Mouse (Mus musculus) left cerebral cortex, postnatal 25 days (tissue): Measurements from ENCODE around the gene Slc10a7. TPM values are rescaled to one million over a fixed set of nuclear protein-coding genes. Genes with fewer than 3 reads are reported as not detected.
"Not testable (repeated sequence)": the region's sequence is repeated elsewhere in the genome, so short reads cannot be mapped to it uniquely, and the experiment has no call there.

Experiments used
- DNase-seq, 2 experiments: peaks; one replicate each; pipeline ENCODE4 v3.0.0; 2022; ENCODE audit warnings: low spot score in 2 of 2, mixed read lengths in 1 of 2
- intact Hi-C: fragments of 180-260 bp; cut with DNase I; formaldehyde crosslinking; loops from one replicate; pipeline ENCODE4 v1.15.1; 2025
- total RNA-seq, 2 experiments: library from RNA; stranded (reverse); gene quantifications; 2 replicates each; pipeline ENCODE4 v1.2.3; 2021

Gene Slc10a7
- total RNA-seq, 2 experiments from 2014 or later, result 5.9 to 6.2 TPM

GRCm38 (mm10) chr8:78544545-78544944 lies 35.4 kb downstream of the Slc10a7 start:
- intact Hi-C loops, result no loop called here
- DNase-seq, result no peak

GRCm38 (mm10) chr8:78545153-78545817 lies 36.1 kb downstream of the Slc10a7 start:
- DNase-seq, intact Hi-C loops: not testable (repeated sequence)

- no peak for DNase-seq
- intact Hi-C loops, result no loop called here
Measured at GRCm38 (mm10) chr8:78549971-78550751, 41.0 kb downstream of the Slc10a7 start.

DNA sequence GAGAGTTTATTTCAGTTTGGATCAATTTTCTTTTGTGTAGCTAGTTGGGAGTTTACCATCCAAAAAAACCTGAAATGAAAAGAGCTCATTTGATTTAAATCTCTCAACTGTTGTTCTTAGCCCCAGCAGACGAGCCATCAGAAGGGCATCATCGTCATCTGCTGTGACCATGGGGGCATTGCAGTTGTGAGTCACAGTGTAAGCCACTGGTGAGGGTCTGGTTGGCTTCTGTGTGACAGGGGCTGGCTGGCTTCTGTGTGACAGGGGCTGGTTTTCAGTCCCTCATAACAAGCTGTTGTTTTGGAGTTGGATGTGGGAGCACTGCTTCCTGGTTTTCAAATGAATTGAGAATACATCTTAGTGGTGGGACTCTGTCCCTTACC lies 41.6 kb downstream of the Slc10a7 start:
- intact Hi-C loops, result no loop called here

DNA sequence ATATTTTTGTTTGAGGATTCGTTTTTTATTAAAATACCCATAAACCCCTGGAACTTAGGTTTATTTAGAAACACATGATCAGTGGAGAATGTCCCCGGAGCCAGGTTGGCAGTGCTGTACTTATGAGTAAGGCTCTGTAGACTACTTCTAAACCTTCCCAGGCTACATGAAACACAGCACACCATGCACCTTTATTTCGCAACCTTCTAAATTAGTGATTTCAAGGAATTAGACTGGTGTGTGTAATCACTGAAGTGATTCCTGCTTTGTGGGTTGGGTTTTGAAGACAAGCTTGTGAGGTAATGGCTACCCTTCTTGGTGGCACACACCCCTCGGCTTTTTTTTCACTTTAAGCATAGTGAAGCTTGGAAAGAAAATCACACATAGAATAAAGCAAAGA lies 46.7 kb downstream of the Slc10a7 start:
- DNase-seq, result no peak
- intact Hi-C loops, result no loop called here

More for the DNA sequence above, 41.6 kb downstream of the Slc10a7 start:
- no peak for DNase-seq

DNA sequence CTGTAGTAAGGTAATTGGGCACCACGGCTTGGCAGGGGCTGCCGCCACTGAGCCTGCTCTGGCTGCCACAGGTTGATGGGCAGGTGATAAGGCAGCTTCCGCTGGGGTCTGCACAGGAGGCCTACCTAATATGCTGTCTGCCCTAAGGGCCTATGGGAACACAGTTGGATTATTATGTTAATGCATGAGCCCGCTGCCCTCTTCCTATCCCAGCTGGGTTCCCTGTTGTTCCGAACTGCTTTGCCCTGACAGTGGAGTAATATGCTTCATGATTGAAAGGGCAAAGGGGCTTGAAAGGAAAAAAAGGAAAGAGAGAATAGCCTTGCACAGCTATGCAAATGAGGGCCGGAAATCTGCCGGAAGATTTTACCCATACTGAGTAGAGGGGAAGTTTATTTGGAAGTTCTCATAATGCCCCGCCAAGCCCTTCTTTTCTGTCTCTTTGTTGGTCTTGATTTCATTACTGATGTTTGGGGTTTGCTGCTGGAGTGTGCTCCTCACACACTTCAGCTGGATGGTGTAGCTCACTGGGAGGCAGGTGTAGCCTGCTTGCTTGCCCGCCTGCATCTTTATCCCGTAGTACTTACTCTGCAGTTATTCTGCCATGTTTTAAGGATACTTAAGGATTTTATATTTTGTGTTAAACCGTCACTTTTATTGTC lies 47.8 kb downstream of the Slc10a7 start:
- intact Hi-C loops, result no loop called here
- no peak for DNase-seq

GRCm38 (mm10) chr8:78561620-78562019 lies 52.5 kb downstream of the Slc10a7 start:
- intact Hi-C loops, result no loop called here
- no peak for DNase-seq

DNA sequence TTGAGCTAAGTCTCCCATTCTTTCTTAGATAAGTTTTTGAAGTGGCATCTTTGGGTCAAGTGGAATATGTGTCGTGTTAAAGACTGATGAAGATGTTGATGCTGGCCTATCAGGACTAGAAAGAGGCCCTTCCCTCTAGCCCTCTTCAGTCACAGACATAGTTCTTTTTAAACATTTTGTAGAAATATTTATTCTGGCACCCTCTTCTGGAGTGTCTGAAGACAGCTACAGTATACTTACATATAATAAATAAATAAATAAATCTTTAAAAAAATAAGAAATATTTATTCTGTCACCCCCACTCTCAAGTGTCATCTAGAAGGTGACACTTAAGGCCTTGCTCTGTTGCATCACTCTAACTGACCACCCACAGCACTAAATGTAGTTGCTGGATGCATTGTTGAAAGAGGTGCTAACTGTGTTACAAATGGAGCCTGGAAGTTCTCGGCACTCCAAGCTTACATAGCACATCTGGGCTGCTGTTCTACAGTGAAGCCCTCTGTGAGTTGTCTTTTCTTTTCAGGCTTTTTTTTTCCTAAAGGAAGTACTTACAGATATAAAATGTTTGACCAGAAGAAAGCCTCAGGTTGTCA lies 54.4 kb downstream of the Slc10a7 start:
- intact Hi-C loops, result no loop called here
- DNase-seq, result no peak

- intact Hi-C loops, result no loop called here
- no peak for DNase-seq
Measured at GRCm38 (mm10) chr8:78564200-78564599, 55.1 kb downstream of the Slc10a7 start.

GRCm38 (mm10) chr8:78568196-78568595 lies 59.0 kb downstream of the Slc10a7 start:
- intact Hi-C loops, result no loop called here
- DNase-seq, result no peak

DNA sequence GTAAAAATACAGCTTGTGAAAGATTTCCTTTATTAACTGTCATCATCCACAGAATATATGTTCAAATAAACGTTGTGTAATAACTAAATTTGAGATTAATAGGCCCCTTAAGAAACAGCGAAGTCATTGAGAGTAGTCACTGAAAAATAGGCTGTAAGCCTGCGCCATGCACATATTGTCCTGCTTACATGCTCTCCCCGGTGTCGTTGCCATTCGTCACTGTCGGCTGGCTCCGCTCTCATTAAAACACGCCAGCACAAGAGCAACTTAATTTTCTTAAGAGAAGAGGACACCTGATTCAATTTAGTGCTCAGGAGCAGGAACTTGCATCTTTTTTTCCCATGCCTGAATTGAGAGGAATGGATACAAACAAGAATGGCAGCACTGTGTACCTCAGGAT lies 62.4 kb downstream of the Slc10a7 start:
- intact Hi-C loops, result no loop called here
- no peak for DNase-seq

DNA sequence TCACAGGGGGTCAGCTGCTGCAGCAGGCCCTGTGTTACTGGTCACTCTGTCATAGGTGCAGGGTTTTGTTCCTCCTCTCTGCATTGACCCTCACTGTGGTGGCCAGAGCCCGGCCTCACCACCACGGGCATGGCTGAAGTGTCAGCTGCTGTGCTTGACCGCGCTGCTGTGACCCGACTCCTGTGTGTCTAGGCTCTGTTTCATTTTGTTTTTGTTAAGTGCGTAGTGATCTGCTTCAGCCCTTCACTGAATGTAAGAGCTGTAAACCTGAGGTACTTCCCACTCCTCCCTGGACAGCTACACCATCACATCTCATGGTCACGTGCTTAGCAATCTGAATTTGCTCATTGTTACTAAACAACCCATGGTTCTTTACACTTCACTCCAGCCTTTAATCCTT lies 65.1 kb downstream of the Slc10a7 start:
- intact Hi-C loops, result no loop called here
- no peak for DNase-seq

- intact Hi-C loops, result no loop called here
- no peak for DNase-seq
Measured at GRCm38 (mm10) chr8:78577569-78577968, 68.4 kb downstream of the Slc10a7 start.

DNA sequence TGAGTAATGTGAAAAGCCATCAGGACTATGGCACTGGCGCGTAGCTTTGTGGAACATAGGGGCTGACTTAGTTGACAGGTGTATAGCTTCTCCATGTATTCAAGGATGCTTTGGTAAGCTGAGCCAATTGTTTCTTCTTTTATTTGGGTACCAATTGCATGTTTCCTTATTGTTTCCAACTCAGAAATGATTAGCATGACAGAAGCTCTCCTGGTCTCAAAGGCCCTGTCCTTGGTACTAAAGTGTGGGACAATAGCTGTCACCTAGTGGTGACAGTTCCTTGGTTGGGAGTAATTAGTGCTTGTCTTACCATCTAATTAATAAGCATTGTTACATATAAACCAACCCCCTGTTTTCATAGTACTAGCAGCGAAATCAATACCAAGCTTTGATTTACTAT lies 68.9 kb downstream of the Slc10a7 start:
- intact Hi-C loops, result no loop called here
- DNase-seq, result no peak

GRCm38 (mm10) chr8:78584011-78584776 lies 75.0 kb downstream of the Slc10a7 start:
- intact Hi-C loops, result no loop called here
- no peak for DNase-seq

- intact Hi-C loops, result no loop called here
- no peak for DNase-seq
Measured at GRCm38 (mm10) chr8:78584863-78585262, 75.7 kb downstream of the Slc10a7 start.

- intact Hi-C loops, result no loop called here
- DNase-seq, result no peak
Measured at GRCm38 (mm10) chr8:78595481-78595908, 86.3 kb downstream of the Slc10a7 start.

DNA sequence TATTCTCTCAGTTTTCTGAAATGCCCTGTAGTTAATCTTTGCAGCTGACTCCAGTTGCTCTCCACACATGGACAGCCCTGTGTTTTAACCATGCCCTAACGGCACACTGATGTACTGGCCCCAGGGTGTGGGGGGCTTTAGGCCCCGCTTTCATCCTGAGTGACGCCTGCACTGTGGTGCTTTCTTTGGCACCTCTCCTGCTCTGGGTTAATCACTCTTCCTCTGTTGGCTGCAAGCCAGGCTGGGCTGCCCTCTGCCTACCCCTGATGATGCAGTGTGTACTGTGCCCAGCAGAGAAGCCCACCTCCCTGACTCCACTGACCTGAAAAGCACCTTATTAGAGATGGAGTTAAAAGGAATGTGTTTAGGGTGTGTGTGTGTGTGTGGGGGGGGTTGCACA lies 89.1 kb downstream of the Slc10a7 start:
- no peak for DNase-seq
- intact Hi-C loops, result no loop called here

DNA sequence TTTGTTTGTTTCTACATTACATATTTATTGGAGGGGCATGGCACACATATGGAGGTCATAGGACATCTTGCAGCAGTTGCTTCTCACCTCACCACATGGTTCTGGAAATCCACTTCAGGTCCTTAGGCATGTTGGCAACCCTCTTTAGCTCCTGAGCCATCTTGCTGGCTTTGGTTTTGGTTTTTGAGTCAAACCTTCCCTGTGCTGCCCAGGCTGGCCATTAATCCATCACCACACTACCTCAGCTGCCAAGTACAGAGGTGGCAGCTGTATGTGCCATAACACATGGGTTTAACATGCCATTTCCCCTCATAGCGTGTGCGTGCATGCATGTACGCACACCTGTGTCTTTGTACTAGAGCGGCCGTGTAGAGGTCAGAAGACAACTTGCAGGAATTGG lies 93.9 kb downstream of the Slc10a7 start:
- intact Hi-C loops, result no loop called here
- DNase-seq, result no peak

GRCm38 (mm10) chr8:78604426-78604825 lies 95.3 kb downstream of the Slc10a7 start:
- intact Hi-C loops, result no loop called here
- DNase-seq, result no peak
